Mouse (Mus musculus) small intestine, adult 2 months (tissue): Measurements from ENCODE around the gene Smug1. TPM values are rescaled to one million over a fixed set of nuclear protein-coding genes. Genes with fewer than 3 reads are reported as not detected.

Source experiments
- H3K27ac ChIP-seq: fragments of 200-500 bp; 2 replicates; pipeline ENCODE4 v1.5.1; 2012; ENCODE audit warnings: low read depth, low read length, control low read depth, inconsistent platforms; ENCODE audit not compliant: insufficient read depth
- H3K27me3 ChIP-seq: fragments of 200-500 bp; 2 replicates; pipeline ENCODE4 v1.6.1; 2012; ENCODE audit warnings: mild to moderate bottlenecking, moderate library complexity, low read length, inconsistent platforms; ENCODE audit not compliant: control insufficient read depth, insufficient read depth
- H3K36me3 ChIP-seq: fragments of 200-500 bp; 2 replicates; pipeline ENCODE4 v1.6.1; 2012; ENCODE audit warnings: mild to moderate bottlenecking, low read length, control low read depth, inconsistent platforms; ENCODE audit not compliant: control insufficient read depth, insufficient read depth
- H3K4me1 ChIP-seq: fragments of 200-500 bp; 2 replicates; pipeline ENCODE4 v1.6.1; 2012; ENCODE audit warnings: low read length, inconsistent platforms, mixed read lengths; ENCODE audit not compliant: control insufficient read depth, insufficient read depth, insufficient read length
- H3K4me3 ChIP-seq: fragments of 200-500 bp; 2 replicates; pipeline ENCODE4 v1.5.1; 2012; ENCODE audit warnings: low read depth, mild to moderate bottlenecking, control low read depth, inconsistent platforms, low read length, moderate library complexity
- CTCF ChIP-seq: fragments of 200-500 bp; IDR thresholded peaks from 2 replicates; pipeline ENCODE4 v1.5.1; 2012; ENCODE audit warnings: low read depth, mild to moderate bottlenecking, control low read depth, inconsistent platforms, low read length, moderate library complexity, mixed read lengths; ENCODE audit not compliant: insufficient replicate concordance, insufficient read length; ENCODE audit errors: extremely low read depth
- POLR2A ChIP-seq: fragments of 200-500 bp; IDR thresholded peaks from 2 replicates; pipeline ENCODE4 v1.6.1; 2012; ENCODE audit warnings: low read depth, mild to moderate bottlenecking, control low read depth, inconsistent platforms, low read length, moderate library complexity
- WGBS: fragments of 180-500 bp; shearing (Covaris S2); methylation state at CpG from one replicate; pipeline ENCODE4 v1.1.7; 2018; 5-methylcytosine and 5-hydroxymethylcytosine counted together
- polyA plus RNA-seq: library from polyadenylated mRNA; depleted of rRNA; stranded (reverse); fragments of >200 nt; gene quantifications from 2 replicates; pipeline ENCODE4 v1.2.3, GENCODE M21; 2012; rRNA removed

Smug1 gene
- polyA plus RNA-seq, 1 experiment: 9.8 TPM

- Histone ChIP-seq H3K36me3 (no peaks in the 10 kb centered on the region), H3K27ac (no peak overlapping the region), H3K4me1 (no peaks in the 10 kb centered on the region), H3K4me3 (no peak overlapping the region), H3K27me3 (0 out of 2 replicates have a peak, but pooled peaks cover 2% of the 10 kb centered on the region)
- TF ChIP-seq CTCF (no peak), POLR2A (no peak)
- WGBS: 76% methylated on average over 5 of the region's 5 CpGs
These were observed 51.2 kb downstream of the Smug1 start for GRCm38 (mm10) chr15:103115726-103116125.

DNA sequence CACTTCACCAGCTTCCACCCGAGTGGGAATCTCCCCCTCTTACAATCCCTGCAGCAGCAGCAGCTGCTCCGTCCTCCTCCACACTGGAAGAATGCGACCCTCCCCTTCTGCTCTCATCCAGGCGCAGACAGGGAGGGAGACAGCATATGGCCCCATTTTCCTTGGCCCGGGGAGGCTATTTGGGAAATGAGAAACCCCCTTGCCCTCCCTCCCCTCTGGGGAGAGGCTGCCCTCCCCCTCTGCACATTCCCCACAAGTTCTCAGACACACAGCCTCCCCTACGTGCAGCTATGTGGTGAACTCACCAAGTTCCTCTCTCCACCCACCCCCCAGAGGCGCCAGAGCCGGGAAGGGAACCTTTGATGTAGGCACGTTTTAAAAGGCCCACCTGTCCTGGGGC is 51.6 kb downstream of the Smug1 start:
- 23% methylated on average over 9 of the region's 9 CpGs for WGBS
- no peak for TF ChIP-seq CTCF
- TF ChIP-seq POLR2A: no peak
- Histone ChIP-seq H3K36me3 (no peaks in the 10 kb centered on the region), H3K4me1 (no peaks in the 10 kb centered on the region), H3K27me3 (no peaks in the 10 kb centered on the region), H3K27ac (no peak overlapping the region), H3K4me3 (no peak overlapping the region)

DNA sequence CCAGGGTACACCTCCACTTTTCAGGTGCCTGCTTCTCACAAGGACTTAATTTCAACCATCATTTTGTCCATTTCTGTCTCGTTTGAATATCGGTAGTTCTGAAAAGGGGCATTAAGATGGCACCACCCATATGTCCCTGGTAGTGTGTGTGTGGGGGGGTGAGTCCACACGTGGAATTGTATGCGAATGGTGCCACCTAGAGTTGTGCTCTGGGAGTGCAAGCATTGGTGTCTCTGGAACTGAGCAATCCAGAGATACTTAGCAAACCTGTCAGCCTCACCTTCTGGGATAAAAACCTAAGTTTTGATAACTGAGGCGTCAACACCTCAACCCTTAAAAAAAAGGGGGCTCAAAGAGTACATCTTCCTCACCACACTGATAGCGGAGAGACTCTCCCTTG is 53.8 kb downstream of the Smug1 start:
- Histone ChIP-seq H3K27ac (no peak overlapping the region), H3K4me1 (no peaks in the 10 kb centered on the region), H3K27me3 (0 out of 2 replicates have a peak, but pooled peaks cover 2% of the 10 kb centered on the region), H3K4me3 (no peak overlapping the region), H3K36me3 (no peaks in the 10 kb centered on the region)
- no peak for TF ChIP-seq POLR2A
- no peak for TF ChIP-seq CTCF
- 81% methylated on average over 6 of the region's 6 CpGs for WGBS

GRCm38 (mm10) chr15:103112309-103112708 is 54.6 kb downstream of the Smug1 start:
- no peak overlapping the region for H3K27ac ChIP-seq
- no peak overlapping the region for H3K4me3 ChIP-seq
- 0 out of 2 replicates have a peak, but pooled peaks cover 2% of the 10 kb centered on the region for H3K27me3 ChIP-seq
- H3K36me3 ChIP-seq: no peaks in the 10 kb centered on the region
- no peaks in the 10 kb centered on the region for H3K4me1 ChIP-seq
- no peak for TF ChIP-seq CTCF
- TF ChIP-seq POLR2A: no peak
- WGBS: 79% methylated on average over 2 of the region's 2 CpGs

GRCm38 (mm10) chr15:103109940-103110339 is 57.0 kb downstream of the Smug1 start:
- Histone ChIP-seq H3K27me3 (peaks cover 5% of the 10 kb centered on the region), H3K4me1 (no peaks in the 10 kb centered on the region), H3K4me3 (no peak overlapping the region), H3K36me3 (no peaks in the 10 kb centered on the region), H3K27ac (no peak overlapping the region)
- 30% methylated on average over 4 of the region's 4 CpGs for WGBS
- TF ChIP-seq POLR2A: no peak
- no peak for TF ChIP-seq CTCF

GRCm38 (mm10) chr15:103108066-103108676 is 58.7 kb downstream of the Smug1 start:
- H3K4me1 ChIP-seq: no peaks in the 10 kb centered on the region
- no peak overlapping the region for H3K27ac ChIP-seq
- TF ChIP-seq POLR2A (no peak), CTCF (no peak)
- H3K36me3 ChIP-seq: no peaks in the 10 kb centered on the region
- WGBS: 82% methylated on average over 8 of the region's 8 CpGs
- no peak overlapping the region for H3K4me3 ChIP-seq
- peaks cover 7% of the 10 kb centered on the region for H3K27me3 ChIP-seq

GRCm38 (mm10) chr15:103106201-103106600 is 60.7 kb downstream of the Smug1 start:
- H3K4me3 ChIP-seq: no peak overlapping the region
- 28% methylated on average over 2 of the region's 2 CpGs for WGBS
- no peaks in the 10 kb centered on the region for H3K36me3 ChIP-seq
- peaks cover 4% of the 10 kb centered on the region; the same call in 1 of the 2 replicates for H3K4me1 ChIP-seq
- peaks cover 19% of the 10 kb centered on the region for H3K27me3 ChIP-seq
- TF ChIP-seq POLR2A (no peak), CTCF (no peak)
- no peak overlapping the region for H3K27ac ChIP-seq

Other genes starting within 250 kb of the Smug1 start
- not detected in 2 replicates for gene Hoxc13, start 246.0 kb downstream of the Smug1 start, polyA plus RNA-seq
- not detected in 2 replicates for gene Hoxc12, start 230.3 kb downstream of the Smug1 start, polyA plus RNA-seq
- gene Hoxc11, start 212.7 kb downstream of the Smug1 start, polyA plus RNA-seq: not detected in 2 replicates
- not detected in 2 replicates for gene Hoxc10, start 200.3 kb downstream of the Smug1 start, polyA plus RNA-seq
- 0.28 and 1.7 TPM in 2 replicates for gene Hoxc5, start 199.6 kb downstream of the Smug1 start, polyA plus RNA-seq
- 0.22 TPM in 1 of 2 replicates, not detected in the other for gene Hoxc9, start 190.7 kb downstream of the Smug1 start, polyA plus RNA-seq
- gene Hoxc8, start 176.5 kb downstream of the Smug1 start, polyA plus RNA-seq: 1.8 TPM in 1 of 2 replicates, not detected in the other
- gene Hoxc6, start 168.8 kb downstream of the Smug1 start, polyA plus RNA-seq: 0.05 and 5.0 TPM in 2 replicates
- 0.38 and 2.1 TPM in 2 replicates for gene Hoxc4, start 148.2 kb downstream of the Smug1 start, polyA plus RNA-seq
- gene Cbx5, start 72.7 kb upstream of the Smug1 start, polyA plus RNA-seq: 1.5 and 2.8 TPM in 2 replicates
- gene Hnrnpa1, start 73.3 kb upstream of the Smug1 start, polyA plus RNA-seq: 12.0 and 29.5 TPM in 2 replicates
- 0.39 and 0.83 TPM in 2 replicates for gene Nfe2, start 91.3 kb upstream of the Smug1 start, polyA plus RNA-seq
- 64.9 and 111 TPM in 2 replicates for gene Copz1, start 105.6 kb upstream of the Smug1 start, polyA plus RNA-seq
- gene Gpr84, start 143.5 kb upstream of the Smug1 start, polyA plus RNA-seq: 0.06 and 0.11 TPM in 2 replicates
- 6.1 and 7.5 TPM in 2 replicates for gene Zfp385a, start 173.0 kb upstream of the Smug1 start, polyA plus RNA-seq
- gene Itga5, start 199.7 kb upstream of the Smug1 start, polyA plus RNA-seq: 8.8 and 9.4 TPM in 2 replicates